Mouse (Mus musculus) v-Abl transformed pro-B cells (cell line): Measurements from ENCODE around the gene Hs1bp3.

Experiments used
- in situ Hi-C, 2 experiments: fragments of 400-800 bp; cut with MboI; formaldehyde crosslinking; loops; one replicate each; pipeline ENCODE4 v1.15.1; 2025; ENCODE audit not compliant: unreplicated experiment in 2 of 2

Gene Hs1bp3

DNA sequence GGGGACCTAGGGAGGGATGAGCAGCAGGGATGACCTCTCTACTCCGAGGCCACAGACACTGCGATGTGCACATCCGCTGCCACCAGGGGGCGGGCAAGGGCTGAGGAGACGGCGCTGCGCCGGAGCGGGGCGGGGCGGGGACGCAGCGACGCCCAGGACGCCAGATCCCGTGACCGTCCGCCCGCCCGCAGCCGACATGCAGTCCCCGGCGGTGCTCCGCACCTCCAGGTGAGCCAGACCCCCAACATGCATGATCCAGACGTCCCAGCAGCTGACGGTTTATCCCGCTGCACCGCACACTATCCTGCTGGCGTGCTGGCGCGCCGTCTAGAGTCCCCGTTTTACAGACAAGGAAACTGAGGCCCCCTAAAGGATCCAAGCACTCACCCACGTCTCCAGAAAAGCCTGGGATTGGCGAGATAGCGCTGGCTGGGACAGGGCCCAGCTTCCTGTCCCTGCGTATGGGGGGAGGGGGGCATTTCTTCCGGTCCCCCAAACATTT is at the start of gene Hs1bp3:
Gene Hs1bp3, plus strand, starts transcription at position 163 of the 502 bp plus-strand sequence.
- in situ Hi-C loops, result loop anchor here in 1 of 2 experiments (10.0 kb wide), 1 partner anchor 691 kb away; no protein-coding TSS in a partner anchor

DNA sequence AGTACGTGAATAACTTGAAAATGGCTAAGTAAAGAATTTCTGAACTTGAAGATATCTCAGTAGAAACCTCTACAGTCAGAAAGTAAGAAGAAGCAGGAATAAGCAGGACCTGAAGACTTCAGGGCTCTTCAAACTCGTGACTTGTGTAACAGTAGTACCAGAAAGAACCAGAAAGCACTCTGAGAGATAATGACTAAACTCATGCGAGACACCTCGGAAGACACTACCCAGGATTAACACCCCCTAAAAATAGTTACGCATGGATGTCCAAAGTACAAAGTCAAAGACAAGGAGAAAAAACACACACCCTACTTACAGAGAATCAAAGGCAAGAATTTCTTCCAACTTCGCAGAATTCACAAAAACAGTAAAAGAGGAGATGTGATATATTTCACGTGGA is 46.9 kb upstream of the Hs1bp3 start:
- in situ Hi-C loops, result no loop called here

DNA sequence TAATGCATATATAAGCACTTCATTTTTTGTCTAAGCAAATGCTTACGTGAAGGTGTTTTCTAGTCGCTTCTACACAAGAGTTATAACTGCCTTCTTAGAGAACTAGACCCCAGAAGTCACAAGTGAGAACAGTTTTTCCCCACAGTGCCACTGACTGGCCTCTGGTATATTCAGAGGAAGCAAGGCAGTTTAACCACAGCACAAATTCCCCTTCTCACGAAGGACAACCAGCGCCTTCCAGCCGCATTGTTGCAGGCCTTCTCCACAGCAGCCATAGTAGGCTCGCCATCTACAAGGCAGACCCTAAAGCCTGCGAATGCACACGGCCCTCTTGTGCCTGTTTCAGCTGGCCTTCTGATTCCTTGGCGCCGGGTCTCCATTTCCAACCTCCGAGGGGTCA is 43.6 kb upstream of the Hs1bp3 start:
- in situ Hi-C loops, result no loop called here

DNA sequence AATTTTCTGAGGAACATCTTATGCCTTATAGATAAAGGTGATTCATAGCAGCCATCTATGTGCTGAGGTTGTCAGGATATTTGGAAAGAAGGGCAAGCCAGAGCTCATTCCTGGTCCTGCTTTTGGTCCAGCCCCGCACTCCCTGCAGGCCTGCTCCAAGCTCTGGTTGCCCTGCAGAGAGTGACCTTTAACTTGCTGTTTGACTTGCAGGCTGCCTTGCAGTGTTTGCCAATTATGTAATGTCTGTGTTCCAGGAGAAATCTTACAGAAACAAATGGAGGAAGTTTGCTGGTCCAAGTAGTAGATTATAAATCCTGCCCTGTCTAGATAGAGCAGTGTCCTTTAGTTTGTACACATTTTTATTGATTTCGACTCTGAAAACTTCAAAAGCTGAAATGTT is 41.8 kb upstream of the Hs1bp3 start:
- in situ Hi-C loops, result no loop called here

DNA sequence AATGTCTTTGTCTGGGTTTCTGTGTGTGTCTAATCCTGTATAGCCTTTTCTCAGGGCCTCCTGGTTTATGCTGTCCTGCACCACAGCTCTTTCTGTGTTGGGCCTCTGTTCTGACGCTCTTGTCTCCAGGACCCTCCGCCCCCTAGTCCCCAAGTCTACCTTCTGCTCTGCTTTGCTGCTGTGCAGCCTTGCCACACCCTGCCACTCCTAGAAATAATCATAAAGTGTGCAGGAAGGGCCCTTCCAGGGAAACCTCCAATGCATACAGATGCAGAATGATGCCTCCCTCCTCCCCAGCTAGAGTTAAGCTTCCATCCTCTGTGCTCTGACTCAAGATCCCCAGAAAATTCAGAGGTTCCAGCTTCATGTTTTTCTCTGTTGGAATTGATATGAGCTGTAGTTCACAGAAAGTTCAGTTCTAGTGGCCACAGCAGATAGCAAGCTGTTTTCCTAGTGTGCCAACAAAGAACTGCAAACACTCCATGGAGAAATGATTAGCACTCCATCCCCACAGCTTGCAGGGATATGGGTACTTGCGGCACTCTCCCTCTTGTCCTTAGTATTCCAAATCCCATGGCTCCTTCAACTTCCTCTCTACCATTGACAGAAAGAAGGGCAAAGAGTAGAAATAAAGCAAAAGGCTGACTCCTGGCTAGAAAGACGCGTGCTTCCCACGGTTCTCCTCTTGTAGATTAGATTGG is 39.6 kb upstream of the Hs1bp3 start:
- in situ Hi-C loops, result no loop called here

DNA sequence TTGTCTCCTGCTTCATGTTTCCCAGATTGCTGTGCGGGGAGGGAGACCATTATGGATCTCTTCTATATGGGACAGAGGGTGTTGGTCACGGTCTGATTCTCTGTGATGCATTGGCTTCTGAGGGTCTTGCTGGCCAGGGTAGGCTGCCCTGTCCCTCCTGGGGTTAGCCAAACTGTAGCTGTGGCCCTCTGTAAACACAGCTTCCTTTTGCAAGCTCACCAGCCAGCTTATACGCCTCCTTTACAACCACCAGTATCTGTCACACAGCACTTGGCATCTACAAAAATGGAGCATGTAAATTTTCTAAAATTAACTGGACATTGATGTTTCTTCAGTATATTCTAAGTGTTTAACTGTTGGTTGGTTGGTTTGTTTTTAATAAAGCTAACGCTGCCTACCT is 37.8 kb upstream of the Hs1bp3 start:
- in situ Hi-C loops, result no loop called here

DNA sequence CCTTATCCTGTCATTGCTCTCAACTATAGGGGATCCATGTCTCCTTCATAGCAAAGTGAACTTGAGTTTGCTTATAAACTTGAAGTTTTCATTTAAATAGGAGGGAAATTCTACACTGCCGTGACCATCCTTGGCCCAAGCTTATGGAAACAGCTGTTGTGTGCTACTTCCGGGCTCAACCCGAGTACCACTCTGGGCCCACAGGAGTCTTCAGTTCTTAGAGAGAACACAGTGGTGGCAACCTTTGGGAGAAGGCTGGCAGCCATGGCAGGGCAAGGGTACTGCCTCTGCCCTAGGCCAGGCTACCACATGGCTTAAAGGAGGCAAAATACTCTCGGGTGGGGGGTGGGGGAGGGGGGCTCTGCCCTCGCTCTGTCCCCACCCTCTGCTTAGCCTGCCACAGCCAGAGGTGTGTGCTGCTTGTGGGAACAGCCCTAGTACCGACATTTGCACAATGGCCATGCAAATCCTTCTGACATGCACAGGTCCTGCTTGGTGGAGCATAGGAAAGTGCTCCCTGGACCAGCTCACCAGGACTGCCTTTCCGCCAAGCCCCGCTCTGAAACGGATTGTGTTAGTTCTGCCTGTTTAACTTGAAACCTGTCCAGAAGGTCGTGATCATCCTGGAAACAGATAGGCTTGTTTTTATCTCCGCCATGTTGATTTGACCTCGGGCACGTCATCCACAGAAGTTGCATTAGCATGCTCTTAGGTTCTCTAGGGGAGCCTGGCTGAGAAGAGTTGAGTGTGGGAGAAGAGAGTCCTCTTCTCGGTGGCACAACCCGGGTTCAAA is 31.8 kb upstream of the Hs1bp3 start:
- in situ Hi-C loops, result no loop called here

DNA sequence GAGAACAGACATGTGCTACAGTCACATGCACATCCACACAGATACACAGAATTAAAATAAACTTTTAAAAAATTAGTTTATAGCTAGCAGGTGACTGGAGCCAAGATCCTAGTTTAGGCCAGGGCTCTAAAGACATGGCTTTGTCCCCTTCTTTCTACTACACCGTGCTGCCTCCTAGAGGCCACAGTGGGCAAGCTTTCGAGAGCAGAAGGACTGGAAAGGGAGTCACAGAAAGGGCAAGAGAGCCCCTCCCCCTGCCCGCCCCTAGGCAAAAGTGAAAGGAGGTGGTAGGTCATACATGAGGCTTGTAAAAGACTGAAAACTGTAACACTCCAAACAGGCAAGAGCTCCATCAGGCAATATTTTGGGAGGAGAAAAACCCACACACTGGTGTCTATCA is 25.3 kb upstream of the Hs1bp3 start:
- in situ Hi-C loops, result no loop called here

DNA sequence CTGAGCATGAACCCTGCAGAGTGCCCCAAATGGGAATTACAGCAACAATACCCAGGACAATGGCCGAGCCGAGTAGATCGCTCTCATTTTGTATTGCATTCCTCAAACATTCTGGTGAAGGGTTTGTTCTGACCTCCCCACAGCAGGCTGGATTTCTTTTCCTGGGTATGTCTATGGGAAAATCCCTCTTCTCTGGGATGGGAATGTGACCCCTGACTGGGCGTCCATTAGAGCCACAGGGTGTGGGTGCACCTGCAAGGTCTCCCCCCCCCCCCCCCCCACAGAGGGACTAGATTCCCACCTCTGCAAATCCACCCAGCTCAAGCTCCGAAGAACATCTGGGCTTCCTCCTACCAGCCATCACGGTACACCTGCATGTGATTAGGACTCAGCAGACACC is 24.1 kb upstream of the Hs1bp3 start:
- in situ Hi-C loops, result no loop called here

DNA sequence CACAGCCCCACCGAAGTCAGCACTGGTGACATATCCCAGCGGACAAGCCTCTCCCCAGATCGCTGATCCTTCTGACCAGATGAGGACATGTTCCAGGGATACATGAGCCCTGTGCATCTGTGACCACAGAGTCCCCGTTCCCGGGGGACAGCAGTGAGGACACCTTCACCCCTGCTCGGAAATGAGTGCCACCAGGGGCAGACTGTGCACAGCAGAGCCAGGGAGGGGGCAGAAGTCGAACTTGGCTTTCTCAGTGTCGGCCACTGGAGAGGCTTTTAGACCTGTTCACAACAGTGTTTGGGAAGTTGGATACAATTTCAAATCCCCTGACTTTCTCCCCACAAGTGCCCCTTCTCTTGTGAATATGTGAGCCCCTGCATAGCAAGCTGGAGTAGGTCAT is 23.7 kb upstream of the Hs1bp3 start:
- in situ Hi-C loops, result no loop called here

DNA sequence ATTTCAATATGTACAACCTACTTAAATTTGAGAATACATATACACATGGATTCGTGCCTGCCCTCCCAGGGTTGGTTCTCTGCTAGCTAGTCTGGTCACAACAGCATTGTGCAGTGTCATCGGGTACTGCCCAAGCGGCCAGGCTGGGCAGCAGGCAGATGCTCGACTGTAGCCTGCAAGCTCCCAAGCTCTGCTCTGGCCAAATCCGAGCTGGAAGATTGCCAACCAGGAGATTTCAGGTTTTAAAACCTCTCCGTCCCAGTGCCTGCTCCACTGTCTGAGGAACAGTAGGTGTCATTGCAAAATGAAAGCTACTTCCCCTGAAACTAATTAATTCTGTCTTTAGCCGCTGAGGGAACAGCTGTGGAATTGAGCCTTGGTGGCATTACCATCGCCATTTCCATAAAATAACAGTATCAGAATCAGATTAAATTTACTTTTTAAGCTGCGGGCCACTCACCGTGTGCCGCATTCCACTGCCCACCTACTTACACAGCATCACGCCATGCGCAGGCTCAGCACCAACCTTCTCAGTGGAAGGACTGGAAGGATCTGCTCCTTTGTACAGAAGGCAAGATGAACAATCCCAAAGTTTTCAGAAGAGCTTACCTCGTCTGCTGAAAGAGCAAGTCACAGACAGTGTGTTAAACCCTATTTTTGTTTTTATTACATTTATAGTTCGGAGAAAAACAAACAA is 21.9 kb upstream of the Hs1bp3 start:
- in situ Hi-C loops, result no loop called here

DNA sequence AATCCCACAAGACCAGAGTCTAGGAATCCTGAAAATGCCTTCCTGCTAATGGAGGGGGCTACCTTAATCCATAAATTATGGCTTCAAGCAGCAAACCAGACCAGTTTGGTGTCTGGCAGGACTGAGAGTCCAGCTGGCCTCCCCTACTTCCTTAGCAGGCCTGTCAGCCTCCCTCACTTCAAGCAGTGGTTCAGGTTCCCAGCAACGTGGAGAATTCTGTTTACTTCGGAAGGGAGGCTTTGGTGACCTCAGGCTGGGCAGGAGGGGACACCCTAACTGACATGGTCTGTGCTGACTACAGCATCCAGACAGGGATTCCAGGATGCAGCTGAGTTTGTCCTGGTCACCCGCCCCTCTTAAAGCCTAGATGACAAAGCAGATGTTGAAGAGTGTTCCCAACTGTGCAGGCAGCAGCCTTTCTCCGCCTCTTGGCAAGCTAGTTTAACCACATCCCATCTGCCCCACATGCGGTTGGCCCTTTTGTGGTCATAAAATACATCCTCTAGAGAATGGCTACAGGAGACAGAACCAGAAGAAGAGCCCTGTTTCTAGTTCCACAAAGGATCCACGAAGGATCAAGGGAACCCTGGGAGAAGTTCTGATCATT is 17.8 kb upstream of the Hs1bp3 start:
- in situ Hi-C loops, result no loop called here

DNA sequence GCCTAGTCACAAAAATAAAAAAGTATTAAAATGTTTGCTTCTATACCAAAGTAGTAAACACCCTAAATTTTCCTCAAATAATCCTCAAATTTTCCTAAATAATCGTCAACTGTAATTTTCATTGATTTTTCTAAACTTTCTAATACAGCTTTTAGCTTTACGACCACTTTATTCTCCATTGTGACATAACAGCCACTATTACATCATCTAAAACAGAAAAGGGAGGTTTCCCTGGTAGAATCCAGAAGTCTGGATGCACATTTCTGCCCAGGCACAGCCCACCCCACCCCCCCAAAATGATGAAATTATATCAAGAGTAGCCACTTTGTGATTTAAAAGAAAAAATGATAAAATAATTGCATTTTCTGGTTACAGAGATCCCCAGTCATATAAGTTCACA is 17.1 kb upstream of the Hs1bp3 start:
- in situ Hi-C loops, result no loop called here

DNA sequence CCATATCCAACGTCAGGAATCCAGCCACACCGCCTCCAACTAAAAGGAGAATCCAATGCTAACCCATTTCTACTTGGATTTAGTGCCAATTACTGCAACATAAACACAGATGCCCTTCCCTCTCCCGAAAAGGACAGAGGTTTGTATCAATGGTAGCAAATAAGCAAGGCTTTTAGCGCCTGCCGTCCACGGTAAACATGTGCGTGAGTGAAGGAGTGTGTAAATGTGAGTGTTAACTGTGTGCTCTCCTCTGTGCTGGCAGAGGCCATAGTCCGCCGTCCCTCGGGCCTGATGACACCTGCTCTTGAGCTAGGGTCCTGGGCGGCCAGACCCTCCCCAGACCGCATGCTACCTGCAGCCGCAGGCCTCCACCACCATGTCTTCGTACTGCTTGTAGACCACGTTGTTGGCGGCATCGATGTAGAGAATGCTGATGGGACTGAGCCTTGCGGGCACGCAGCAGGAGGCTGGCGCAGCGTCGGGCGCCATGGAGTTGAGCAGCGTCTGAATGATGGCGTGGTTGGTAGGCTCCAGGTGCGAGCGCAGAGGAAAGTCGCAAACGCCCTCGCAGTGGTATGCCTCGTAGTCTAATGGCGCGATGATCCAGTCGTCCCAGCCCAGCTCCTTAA is 15.5 kb upstream of the Hs1bp3 start:
- in situ Hi-C loops, result no loop called here

DNA sequence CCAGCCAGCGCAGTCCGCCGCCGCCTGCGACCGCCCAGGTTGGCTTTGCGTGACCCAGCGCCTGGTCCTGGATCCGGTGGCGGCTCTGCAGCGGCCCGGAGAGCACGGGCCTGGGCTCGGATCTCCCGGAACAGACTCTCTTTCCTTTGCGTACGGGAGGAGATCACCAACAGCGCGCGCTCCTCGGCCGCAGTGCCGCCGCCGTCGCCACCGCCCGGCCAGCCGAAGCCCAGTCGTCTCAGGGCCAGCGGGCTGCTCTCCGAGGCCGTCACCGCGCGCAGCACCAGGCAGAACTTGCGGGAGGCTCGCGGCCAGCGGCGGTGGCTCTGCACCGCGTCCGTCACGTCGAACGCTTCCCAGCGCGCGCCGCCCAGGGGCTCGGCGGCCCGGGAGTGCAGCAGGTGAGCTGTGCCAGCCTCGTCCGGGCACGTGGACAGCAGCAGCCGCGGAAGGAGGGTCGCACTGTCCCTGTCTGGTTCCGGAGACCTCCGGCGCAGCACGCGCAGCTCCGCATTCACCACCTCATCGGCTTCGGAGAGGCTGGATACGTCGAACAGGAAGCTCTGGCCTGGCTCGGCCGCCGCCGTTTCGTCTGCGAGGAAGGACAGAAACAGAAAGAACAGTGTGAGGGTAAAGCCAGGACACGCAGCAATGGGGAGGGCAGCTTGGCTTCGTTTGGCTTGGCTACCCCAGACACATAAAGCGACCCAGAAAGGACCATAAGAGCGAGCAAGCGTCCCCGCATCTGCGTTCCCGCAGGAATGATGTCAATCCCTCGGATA is 14.7 kb upstream of the Hs1bp3 start:
- in situ Hi-C loops, result no loop called here

DNA sequence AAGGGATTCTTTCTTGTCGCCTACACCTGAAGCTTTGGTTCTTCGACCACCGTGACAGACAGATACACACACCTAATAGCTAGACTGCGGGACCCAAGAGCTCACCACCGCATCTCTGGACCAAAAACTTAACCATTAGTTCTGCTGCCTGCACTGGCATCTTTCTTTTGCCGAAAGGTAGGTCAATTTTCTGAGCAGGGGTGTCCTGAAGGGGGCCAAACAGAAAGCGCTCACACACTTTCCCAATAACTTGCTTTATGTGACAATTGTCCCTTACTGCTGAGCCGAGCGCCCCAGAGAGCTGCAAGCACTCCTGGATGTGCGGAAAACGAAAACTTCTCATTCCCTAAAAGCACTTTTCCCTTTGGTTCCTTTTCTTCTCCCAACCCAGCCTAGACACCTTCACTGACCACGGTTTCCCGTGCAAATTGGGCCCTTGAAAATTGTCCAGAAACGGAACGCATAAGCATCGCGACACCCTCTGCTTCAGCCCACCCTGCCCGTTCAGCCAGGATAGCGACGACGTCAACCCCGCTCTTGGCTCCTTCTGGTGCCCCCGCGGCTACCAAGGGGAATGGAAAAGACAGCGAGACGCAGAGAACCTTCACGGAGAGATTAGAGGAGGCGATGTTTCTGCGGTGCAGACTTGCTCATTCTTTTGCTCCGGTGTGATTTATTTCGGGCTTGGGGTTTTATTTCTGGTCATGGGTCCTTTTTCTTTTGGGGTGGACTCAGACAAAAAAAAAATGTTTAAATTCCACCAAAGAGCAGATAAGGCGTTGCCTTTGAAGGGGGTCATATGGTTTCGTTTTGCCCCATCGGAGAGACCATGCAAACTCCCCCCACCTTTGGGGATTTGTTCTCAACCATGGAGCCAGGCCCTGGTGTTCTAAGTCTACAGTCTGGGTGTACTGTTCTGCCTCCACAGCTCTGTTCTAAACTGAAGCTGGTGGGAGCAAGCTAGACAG is 13.8 kb upstream of the Hs1bp3 start:
- in situ Hi-C loops, result loop anchor here in 1 of 2 experiments (10.0 kb wide), 1 partner anchor 65 kb away; no protein-coding TSS in a partner anchor

DNA sequence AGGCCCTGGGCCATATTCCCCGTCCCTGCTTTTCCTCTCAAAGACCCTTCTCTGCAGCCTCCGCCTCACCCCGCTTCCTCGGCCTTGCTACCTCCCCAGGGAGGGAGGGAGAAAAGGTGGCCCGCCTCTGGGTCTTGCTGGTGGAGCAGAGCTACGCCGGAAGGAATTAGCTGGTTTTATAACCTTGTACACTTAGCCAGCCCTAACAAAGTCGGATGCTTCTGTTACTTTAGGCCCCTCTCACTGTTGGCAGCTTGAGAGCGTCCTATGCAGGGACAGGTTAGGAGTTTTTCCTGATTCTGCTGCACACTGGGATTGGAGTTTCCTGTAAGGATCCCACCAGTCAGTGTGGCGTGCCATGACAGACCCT is 13.1 kb upstream of the Hs1bp3 start:
- in situ Hi-C loops, result loop anchor here in 1 of 2 experiments (10.0 kb wide), 1 partner anchor 65 kb away; no protein-coding TSS in a partner anchor

DNA sequence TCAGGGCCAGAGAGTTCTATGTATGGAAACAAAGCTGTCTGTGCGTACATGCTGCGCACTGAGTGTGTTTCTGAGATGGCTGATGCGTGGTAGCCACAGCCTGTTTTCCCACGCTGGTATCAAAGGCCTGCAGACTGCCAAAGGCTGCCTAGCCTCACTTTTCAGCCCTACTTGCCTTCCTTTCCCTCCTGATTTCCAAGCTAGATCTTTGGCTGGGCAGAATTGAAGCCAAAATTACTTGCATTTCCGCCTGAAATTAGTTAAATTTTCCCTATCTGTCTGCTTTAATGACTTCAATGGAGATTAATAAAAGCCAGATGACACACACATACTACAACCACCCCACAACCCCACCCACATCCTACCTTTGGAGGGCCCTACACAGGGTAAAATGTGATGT is 12.7 kb upstream of the Hs1bp3 start:
- in situ Hi-C loops, result loop anchor here in 1 of 2 experiments (10.0 kb wide), 1 partner anchor 66 kb away; no protein-coding TSS in a partner anchor
